Comparison of ENCODE assay signal across 16 mouse cellular contexts in genomic region chr2:102992405-102992804, GRCm38 (mm10).
"Had no signal": no experiment of that assay in that cellular context is flagged by ENCODE, and none has a peak within 500 bp of the region (broad histone marks: within the 10 kb centered on the region; RNA-seq: fewer than 3 reads in every experiment).

No protein-coding gene starts in this region.

- H3K27me3 ChIP-seq: neural tube, embryonic 13.5 days; neural tube, embryonic 15.5 days; stomach, embryonic 15.5 days had no signal

- H3K4me3 ChIP-seq: neural tube, embryonic 13.5 days; neural tube, embryonic 15.5 days; stomach, embryonic 15.5 days had no signal

- DNase-seq: retina, postnatal 1 day; right cerebral cortex, adult 18-20 months; right cerebral cortex, postnatal 14 days; right cerebral cortex, postnatal 25 days; right cerebral cortex, postnatal 4 days; spleen, adult 18-20 months; thymus, adult 18-20 months; thymus, adult 2 months; thymus, postnatal 14 days; thymus, postnatal 25 days; thymus, postnatal 36 days; thymus, postnatal 4 days had no signal

- H3K4me1 ChIP-seq: neural tube, embryonic 13.5 days; neural tube, embryonic 15.5 days; stomach, embryonic 15.5 days had no signal

- H3K9ac ChIP-seq: neural tube, embryonic 13.5 days; neural tube, embryonic 15.5 days; stomach, embryonic 15.5 days had no signal

- H3K9me3 ChIP-seq: neural tube, embryonic 13.5 days; neural tube, embryonic 15.5 days; stomach, embryonic 15.5 days had no signal

- H3K27ac ChIP-seq: neural tube, embryonic 13.5 days; neural tube, embryonic 15.5 days; stomach, embryonic 15.5 days; stomach, postnatal 0 days had no signal

- H3K4me2 ChIP-seq: neural tube, embryonic 13.5 days; neural tube, embryonic 15.5 days; stomach, embryonic 15.5 days had no signal

- H3K36me3 ChIP-seq: neural tube, embryonic 13.5 days; neural tube, embryonic 15.5 days; stomach, embryonic 15.5 days had no signal
